Mouse (Mus musculus) olfactory bulb, adult 2 months (tissue): ENCODE measurements around the gene Rhog. TPM values are rescaled to one million over a fixed set of nuclear protein-coding genes. Genes with fewer than 3 reads are reported as not detected.

ENCODE experiments used
- H3K27ac ChIP-seq: fragments of 200-500 bp; 2 replicates; pipeline ENCODE4 v1.5.1; 2012; ENCODE audit warnings: low read depth, low read length; ENCODE audit not compliant: insufficient read depth
- H3K4me1 ChIP-seq: fragments of 200-500 bp; 2 replicates; pipeline ENCODE4 v1.6.1; 2012; ENCODE audit warnings: low read length; ENCODE audit not compliant: control insufficient read depth, insufficient read depth
- H3K4me3 ChIP-seq: fragments of 200-500 bp; 2 replicates; pipeline ENCODE4 v1.5.1; 2012; ENCODE audit warnings: mild to moderate bottlenecking, low read depth, low read length, moderate library complexity; ENCODE audit not compliant: insufficient read depth
- CTCF ChIP-seq: fragments of 200-500 bp; IDR thresholded peaks from 2 replicates; pipeline ENCODE4 v1.5.1; 2012; ENCODE audit warnings: low read depth, mild to moderate bottlenecking, low read length, moderate library complexity; ENCODE audit not compliant: insufficient read depth
- POLR2A ChIP-seq: fragments of 200-500 bp; IDR thresholded peaks from 2 replicates; pipeline ENCODE4 v1.6.1; 2012; ENCODE audit warnings: mild to moderate bottlenecking, low read depth, low read length, moderate library complexity; ENCODE audit not compliant: insufficient read depth
- WGBS: fragments of 180-500 bp; shearing (Covaris S2); methylation state at CpG from one replicate; pipeline ENCODE4 v1.1.7; 2018; 5-methylcytosine and 5-hydroxymethylcytosine counted together
- polyA plus RNA-seq: library from polyadenylated mRNA; stranded (reverse); fragments of >200 nt; gene quantifications from 2 replicates; pipeline ENCODE4 v1.2.4, GENCODE M21; 2012; ENCODE audit warnings: low replicate concordance; ENCODE audit not compliant: missing spikeins, insufficient read depth, insufficient read length

Rhog gene
- not detected in 2 replicates for polyA plus RNA-seq

DNA sequence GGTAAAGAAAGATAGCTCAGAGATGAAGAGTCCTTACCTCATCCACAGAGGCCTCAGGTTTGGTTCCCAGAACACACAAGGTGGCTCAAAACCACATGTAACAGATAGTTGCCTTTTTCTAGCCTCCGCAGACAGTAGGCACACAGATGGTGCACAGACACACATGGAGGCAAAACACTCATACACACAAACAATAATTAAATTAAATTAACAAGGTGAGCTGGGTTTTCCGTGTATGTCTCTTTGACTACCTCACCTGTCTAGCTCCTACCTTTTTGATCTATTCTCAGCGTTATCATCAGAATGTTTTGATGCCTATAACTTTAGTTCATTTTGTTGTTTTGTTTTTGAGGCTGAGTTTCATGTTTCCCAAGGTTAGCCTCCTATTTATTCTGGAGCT lies at the start of gene Rhog:
Gene Rhog (minus strand): TSS at position 101 of the 400 bp plus-strand sequence.
- H3K4me1 ChIP-seq: no peaks in the 10 kb centered on the region
- 90% methylated on average over 3 of the region's 3 CpGs for WGBS
- H3K27ac ChIP-seq: no peak within 1 kb of the TSS
- TF ChIP-seq POLR2A (no peak), CTCF (no peak)
- H3K4me3 ChIP-seq: no peak within 1 kb of the TSS

DNA sequence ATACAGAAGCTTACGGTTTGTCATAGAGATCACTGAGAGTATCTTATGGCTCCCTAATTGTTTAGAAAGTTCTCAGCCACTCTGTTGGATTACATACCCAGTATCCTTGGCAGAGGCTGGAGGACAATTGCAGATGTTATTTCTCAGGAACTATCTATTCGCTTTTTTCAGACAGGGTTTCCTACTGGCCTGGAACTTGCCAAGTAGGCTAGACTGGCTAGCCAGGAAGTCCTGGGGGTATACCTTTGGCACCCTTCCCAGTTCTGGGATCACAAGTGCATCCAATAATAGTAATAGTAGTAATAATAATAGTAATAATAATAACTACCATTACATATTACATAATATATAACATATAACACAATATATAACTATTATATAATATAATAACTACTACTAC lies 49.7 kb upstream of the Rhog start:
- 82% methylated on average over 2 of the region's 2 CpGs for WGBS
- Histone ChIP-seq H3K4me3 (no peak overlapping the region), H3K4me1 (no peaks in the 10 kb centered on the region), H3K27ac (no peak overlapping the region)
- no peak for TF ChIP-seq POLR2A
- no peak for TF ChIP-seq CTCF

DNA sequence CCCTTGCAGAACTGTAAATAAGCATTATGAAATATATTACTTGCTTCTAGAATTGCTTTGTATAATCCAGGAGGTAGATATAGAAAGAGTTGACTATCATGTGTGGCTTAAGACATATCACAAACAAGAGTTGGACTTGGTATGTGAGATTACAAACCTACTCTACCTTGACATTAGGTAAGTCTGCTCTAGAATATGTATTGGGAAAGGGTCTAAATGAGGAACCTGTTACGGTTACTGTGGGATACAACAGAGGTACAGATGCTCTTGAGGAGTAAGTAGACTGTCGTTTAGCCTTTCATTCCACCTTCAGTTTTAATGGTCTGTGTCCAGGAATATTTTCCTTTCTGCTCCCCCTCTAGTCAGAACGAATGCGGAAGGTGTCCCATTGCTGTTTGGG lies 46.6 kb upstream of the Rhog start:
- Histone ChIP-seq H3K4me3 (no peak overlapping the region), H3K27ac (no peak overlapping the region), H3K4me1 (no peaks in the 10 kb centered on the region)
- WGBS: 93% methylated on average over 4 of the region's 4 CpGs
- no peak for TF ChIP-seq POLR2A
- TF ChIP-seq CTCF: no peak

DNA sequence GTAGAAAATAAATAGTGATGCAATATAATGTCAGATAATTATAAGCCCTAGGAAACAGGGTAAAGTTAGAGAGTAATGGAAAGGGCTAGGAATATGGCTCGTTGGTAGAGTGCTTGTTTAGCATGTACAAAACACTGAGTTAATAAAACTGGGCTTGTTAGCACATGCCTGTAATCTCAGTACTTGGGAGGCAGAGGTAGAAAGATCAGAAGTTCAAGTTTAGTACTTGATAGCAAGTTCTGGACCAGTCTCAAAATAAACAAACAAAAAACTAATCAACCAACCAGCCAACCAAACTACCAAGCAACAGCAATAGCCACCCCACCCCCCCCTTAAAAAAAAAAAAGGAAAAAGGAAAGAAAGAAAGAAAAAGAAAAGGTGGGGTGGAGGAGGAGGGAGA lies 44.9 kb upstream of the Rhog start:
- Histone ChIP-seq H3K4me1 (no peaks in the 10 kb centered on the region), H3K27ac (no peak overlapping the region), H3K4me3 (no peak overlapping the region)
- TF ChIP-seq POLR2A (no peak), CTCF (no peak)
- 58% methylated on average over 1 of the region's 1 CpGs for WGBS

- TF ChIP-seq POLR2A (no peak), CTCF (no peak)
- WGBS: 39% methylated on average over 2 of the region's 2 CpGs
- H3K4me1 ChIP-seq: no peaks in the 10 kb centered on the region
- no peak overlapping the region for H3K4me3 ChIP-seq
- H3K27ac ChIP-seq: no peak overlapping the region
Measured at GRCm38 (mm10) chr7:102293234-102293633, 37.4 kb upstream of the Rhog start.

GRCm38 (mm10) chr7:102292228-102292627 lies 36.4 kb upstream of the Rhog start:
- TF ChIP-seq POLR2A: no peak
- no peak for TF ChIP-seq CTCF
- Histone ChIP-seq H3K4me1 (no peaks in the 10 kb centered on the region), H3K4me3 (no peak overlapping the region), H3K27ac (no peak overlapping the region)
- 66% methylated on average over 3 of the region's 3 CpGs for WGBS

GRCm38 (mm10) chr7:102289466-102289865 lies 33.6 kb upstream of the Rhog start:
- TF ChIP-seq POLR2A (no peak), CTCF (no peak)
- WGBS: 93% methylated on average over 6 of the region's 6 CpGs
- no peak overlapping the region for H3K4me3 ChIP-seq
- H3K27ac ChIP-seq: no peak overlapping the region
- H3K4me1 ChIP-seq: no peaks in the 10 kb centered on the region

DNA sequence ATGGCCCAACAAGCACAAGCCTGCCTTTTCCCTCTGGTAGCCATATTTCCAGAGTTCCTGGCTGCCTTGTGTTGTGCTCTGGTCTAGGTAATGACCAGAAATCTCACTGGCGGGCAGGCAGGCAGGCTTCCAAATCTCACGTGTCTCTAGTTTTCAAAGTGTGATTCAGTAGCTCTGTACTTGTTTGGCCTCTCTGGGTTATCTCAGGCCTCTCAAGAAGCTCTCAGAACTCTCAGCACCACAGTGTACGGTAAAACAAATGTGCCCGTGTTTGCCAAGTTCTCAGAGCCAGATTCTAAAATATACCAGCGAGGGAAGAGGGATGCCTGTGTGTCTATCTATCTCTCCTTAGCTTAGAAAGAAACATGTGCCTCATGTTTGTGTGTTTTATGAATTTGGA lies 26.4 kb upstream of the Rhog start:
- Histone ChIP-seq H3K4me3 (no peak overlapping the region), H3K4me1 (no peaks in the 10 kb centered on the region), H3K27ac (no peak overlapping the region)
- WGBS: 64% methylated on average over 5 of the region's 5 CpGs
- no peak for TF ChIP-seq CTCF
- TF ChIP-seq POLR2A: no peak

- no peak for TF ChIP-seq POLR2A
- TF ChIP-seq CTCF: no peak
- WGBS: 95% methylated on average over 1 of the region's 1 CpGs
- Histone ChIP-seq H3K4me1 (no peaks in the 10 kb centered on the region), H3K4me3 (no peak overlapping the region), H3K27ac (no peak overlapping the region)
Measured at GRCm38 (mm10) chr7:102281403-102281802, 25.5 kb upstream of the Rhog start.

GRCm38 (mm10) chr7:102272422-102272948 lies 16.6 kb upstream of the Rhog start:
- Histone ChIP-seq H3K4me1 (peaks cover 2% of the 10 kb centered on the region; the same call in 1 of the 2 replicates), H3K4me3 (no peak overlapping the region), H3K27ac (no peak overlapping the region)
- TF ChIP-seq POLR2A (no peak), CTCF (no peak)
- WGBS: 91% methylated on average over 3 of the region's 3 CpGs
